Mouse (Mus musculus) bone marrow, adult 2 months (tissue): ENCODE results near the gene Vwce.

ENCODE experiments used
- CTCF ChIP-seq: fragments of 200-500 bp; IDR thresholded peaks from 2 replicates; pipeline ENCODE4 v1.5.1; 2011; ENCODE audit warnings: low read length, control low read depth; ENCODE audit not compliant: control insufficient read depth, insufficient read depth
- POLR2A ChIP-seq: fragments of 200-500 bp; IDR thresholded peaks from 2 replicates; pipeline ENCODE4 v1.6.1; 2011; ENCODE audit warnings: low read depth, mild to moderate bottlenecking, control low read depth, low read length, borderline replicate concordance; ENCODE audit not compliant: control insufficient read depth

- TF ChIP-seq CTCF (no peak), POLR2A (no peak)
Observed at GRCm38 (mm10) chr19:10634872-10635318, 882 bp downstream of the Vwce start.
